Mouse (Mus musculus) small intestine, adult 2 months (tissue): ENCODE data around the gene Pkig. TPM values are rescaled to one million over a fixed set of nuclear protein-coding genes. Genes with fewer than 3 reads are reported as not detected.
"Not testable (repeated sequence)": the region's sequence is repeated elsewhere in the genome, so short reads cannot be mapped to it uniquely, and the experiment has no call there.

ENCODE experiments used
- H3K27ac ChIP-seq: fragments of 200-500 bp; 2 replicates; pipeline ENCODE4 v1.5.1; 2012; ENCODE audit warnings: low read depth, low read length, control low read depth, inconsistent platforms; ENCODE audit not compliant: insufficient read depth
- H3K27me3 ChIP-seq: fragments of 200-500 bp; 2 replicates; pipeline ENCODE4 v1.6.1; 2012; ENCODE audit warnings: mild to moderate bottlenecking, moderate library complexity, low read length, inconsistent platforms; ENCODE audit not compliant: control insufficient read depth, insufficient read depth
- H3K36me3 ChIP-seq: fragments of 200-500 bp; 2 replicates; pipeline ENCODE4 v1.6.1; 2012; ENCODE audit warnings: mild to moderate bottlenecking, low read length, control low read depth, inconsistent platforms; ENCODE audit not compliant: control insufficient read depth, insufficient read depth
- H3K4me1 ChIP-seq: fragments of 200-500 bp; 2 replicates; pipeline ENCODE4 v1.6.1; 2012; ENCODE audit warnings: low read length, inconsistent platforms, mixed read lengths; ENCODE audit not compliant: control insufficient read depth, insufficient read depth, insufficient read length
- H3K4me3 ChIP-seq: fragments of 200-500 bp; 2 replicates; pipeline ENCODE4 v1.5.1; 2012; ENCODE audit warnings: low read depth, mild to moderate bottlenecking, control low read depth, inconsistent platforms, low read length, moderate library complexity
- CTCF ChIP-seq: fragments of 200-500 bp; IDR thresholded peaks from 2 replicates; pipeline ENCODE4 v1.5.1; 2012; ENCODE audit warnings: low read depth, mild to moderate bottlenecking, control low read depth, inconsistent platforms, low read length, moderate library complexity, mixed read lengths; ENCODE audit not compliant: insufficient replicate concordance, insufficient read length; ENCODE audit errors: extremely low read depth
- POLR2A ChIP-seq: fragments of 200-500 bp; IDR thresholded peaks from 2 replicates; pipeline ENCODE4 v1.6.1; 2012; ENCODE audit warnings: low read depth, mild to moderate bottlenecking, control low read depth, inconsistent platforms, low read length, moderate library complexity
- WGBS: fragments of 180-500 bp; shearing (Covaris S2); methylation state at CpG from one replicate; pipeline ENCODE4 v1.1.7; 2018; 5-methylcytosine and 5-hydroxymethylcytosine counted together
- polyA plus RNA-seq: library from polyadenylated mRNA; depleted of rRNA; stranded (reverse); fragments of >200 nt; gene quantifications from 2 replicates; pipeline ENCODE4 v1.2.3, GENCODE M21; 2012

The Pkig gene
- polyA plus RNA-seq, 1 experiment, result 143 TPM

- peaks cover 66% of the 10 kb centered on the region for H3K36me3 ChIP-seq
- WGBS, result 29% methylated on average over 3 of the region's 3 CpGs
Observed at GRCm38 (mm10) chr2:163616652-163617227, 41.4 kb upstream of the Pkig start.

DNA sequence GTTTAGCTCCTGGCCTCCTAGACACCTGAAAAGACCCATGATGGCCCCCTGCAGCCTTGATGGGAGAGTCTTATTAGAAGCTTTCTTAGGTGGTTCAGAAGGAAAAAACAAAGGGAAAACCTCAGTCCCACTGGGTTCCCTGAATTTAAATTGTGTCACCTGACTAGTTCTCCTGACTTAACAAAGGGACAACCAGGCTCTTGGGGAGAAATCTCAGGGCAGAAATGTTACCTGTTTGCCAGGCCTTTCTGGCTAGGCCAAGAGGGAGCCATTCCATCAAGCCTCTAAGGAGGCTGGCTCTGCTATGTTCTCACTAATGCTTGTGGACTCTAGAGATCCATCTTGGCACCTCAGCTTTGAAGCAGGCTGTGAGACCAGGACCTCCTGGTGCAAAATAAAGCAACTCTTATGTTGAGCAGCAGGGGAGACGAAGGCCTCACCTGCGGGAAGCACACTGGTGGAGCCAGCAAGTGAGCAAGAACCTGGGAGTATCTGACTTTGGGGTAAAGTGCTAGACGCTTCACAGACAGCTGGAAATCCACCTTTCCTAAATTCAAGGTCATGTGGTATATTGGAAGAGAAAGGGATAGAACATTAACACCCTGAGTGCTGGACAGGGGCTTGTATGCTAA, 40.8 kb upstream of the Pkig start:
- TF ChIP-seq POLR2A (no peak), CTCF (no peak)
- Histone ChIP-seq H3K4me1 (peaks cover 11% of the 10 kb centered on the region; the same call in 1 of the 2 replicates), H3K4me3 (no peak overlapping the region), H3K36me3 (peaks cover 64% of the 10 kb centered on the region), H3K27ac (peak overlapping the region; percentile 23), H3K27me3 (no peaks in the 10 kb centered on the region)
- 45% methylated on average over 3 of the region's 3 CpGs for WGBS

More at GRCm38 (mm10) chr2:163616652-163617227, 41.4 kb upstream of the Pkig start:
- no peaks in the 10 kb centered on the region for H3K27me3 ChIP-seq
- H3K27ac ChIP-seq, result peak overlapping the region; percentile 23
- no peak for TF ChIP-seq CTCF
- TF ChIP-seq POLR2A, result no peak
- H3K4me3 ChIP-seq, result no peak overlapping the region
- H3K4me1 ChIP-seq, result peaks cover 14% of the 10 kb centered on the region; the same call in 1 of the 2 replicates

DNA sequence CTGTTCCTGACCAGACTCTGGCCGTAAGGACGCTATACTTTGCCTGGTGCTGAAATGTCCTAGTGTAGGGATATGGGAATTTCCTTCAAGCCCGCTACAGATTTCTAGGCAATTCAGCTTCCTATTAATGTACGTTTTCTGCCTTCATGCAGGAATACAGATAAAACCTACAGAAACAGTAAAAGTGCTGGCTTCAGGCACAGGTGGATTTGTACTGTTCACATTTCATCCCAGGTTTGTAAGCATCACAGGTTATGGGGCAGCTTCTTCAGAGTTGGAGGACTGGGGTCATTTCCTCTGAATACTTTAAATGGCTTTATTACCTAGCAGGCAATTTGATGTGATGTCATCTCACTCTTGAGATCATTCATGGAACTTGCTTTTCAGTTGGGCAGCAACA, 40.3 kb upstream of the Pkig start:
- Histone ChIP-seq H3K27me3 (no peaks in the 10 kb centered on the region), H3K4me3 (no peak overlapping the region), H3K36me3 (peaks cover 68% of the 10 kb centered on the region), H3K4me1 (peaks cover 11% of the 10 kb centered on the region; the same call in 1 of the 2 replicates), H3K27ac (no peak overlapping the region)
- 76% methylated on average over 4 of the region's 4 CpGs for WGBS
- TF ChIP-seq POLR2A (no peak), CTCF (no peak)

DNA sequence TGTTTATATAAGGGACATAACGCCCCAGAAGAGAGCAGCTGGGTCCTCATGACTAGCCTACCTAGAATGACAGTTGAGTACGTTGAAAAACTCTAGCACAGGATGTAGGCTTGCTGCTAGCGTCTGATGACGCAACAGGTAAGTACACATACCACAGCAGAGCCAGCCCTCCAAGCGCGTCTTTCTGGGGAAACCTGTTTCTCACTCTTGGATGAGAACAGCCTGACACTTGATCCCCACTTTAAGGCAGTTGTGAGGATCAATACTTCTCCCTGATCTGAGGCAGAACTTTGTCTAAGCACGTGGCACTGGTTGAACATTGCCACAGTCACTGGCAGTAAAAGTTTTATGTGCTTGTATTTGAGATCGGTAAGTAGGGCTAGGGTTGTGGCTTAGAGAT, 37.7 kb upstream of the Pkig start:
- TF ChIP-seq POLR2A, result no peak
- no peak for TF ChIP-seq CTCF
- Histone ChIP-seq H3K27ac (no peak overlapping the region), H3K36me3 (peaks cover 73% of the 10 kb centered on the region), H3K4me3 (no peak overlapping the region), H3K4me1 (peaks cover 8% of the 10 kb centered on the region; the same call in 1 of the 2 replicates), H3K27me3 (no peaks in the 10 kb centered on the region)
- WGBS, result 34% methylated on average over 8 of the region's 8 CpGs

DNA sequence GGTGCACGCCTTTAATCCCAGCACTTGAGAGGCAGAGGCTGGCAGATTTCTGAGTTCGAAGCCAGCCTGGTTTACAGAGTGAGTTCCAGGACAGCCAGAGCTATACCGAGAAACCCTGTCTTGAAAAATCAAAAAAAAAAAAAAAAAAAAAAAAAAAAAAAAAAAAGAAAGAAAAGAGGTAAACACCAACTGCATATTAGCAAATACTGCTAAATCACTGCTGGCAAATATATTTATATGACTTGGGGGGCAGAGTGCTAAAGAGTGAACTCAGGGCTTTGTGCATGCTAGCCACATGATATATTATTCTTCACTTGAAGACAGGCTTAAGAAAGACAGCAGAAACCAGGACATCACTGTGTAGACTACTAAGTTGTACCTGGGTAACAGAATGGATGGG, 36.8 kb upstream of the Pkig start:
- H3K27ac ChIP-seq, H3K4me3 ChIP-seq, H3K4me1 ChIP-seq, H3K27me3 ChIP-seq: not testable (repeated sequence)
- H3K36me3 ChIP-seq, result peaks cover 78% of the 10 kb centered on the region
- WGBS, result 75% methylated on average over 3 of the region's 3 CpGs

- Histone ChIP-seq H3K27me3 (no peaks in the 10 kb centered on the region), H3K27ac (no peak overlapping the region), H3K36me3 (peaks cover 85% of the 10 kb centered on the region), H3K4me3 (no peak overlapping the region), H3K4me1 (no peaks in the 10 kb centered on the region; the same call in 1 of the 2 replicates)
- WGBS, result 88% methylated on average over 4 of the region's 4 CpGs
- TF ChIP-seq CTCF, result no peak
- TF ChIP-seq POLR2A, result no peak
Observed at GRCm38 (mm10) chr2:163631223-163631622, 27.0 kb upstream of the Pkig start.

- H3K27ac ChIP-seq, result no peak overlapping the region
- 94% methylated on average over 2 of the region's 2 CpGs for WGBS
- no peaks in the 10 kb centered on the region for H3K27me3 ChIP-seq
- no peak for TF ChIP-seq CTCF
- no peak for TF ChIP-seq POLR2A
- H3K36me3 ChIP-seq, result peaks cover 84% of the 10 kb centered on the region
- no peak overlapping the region for H3K4me3 ChIP-seq
- peaks cover 2% of the 10 kb centered on the region; the same call in 1 of the 2 replicates for H3K4me1 ChIP-seq
Observed at GRCm38 (mm10) chr2:163631715-163632114, 26.5 kb upstream of the Pkig start.
